Mouse (Mus musculus) heart, embryonic 13.5 days (tissue): ENCODE data around the gene Dbndd2. TPM values are rescaled to one million over a fixed set of nuclear protein-coding genes. Genes with fewer than 3 reads are reported as not detected.

Experiments
- ATAC-seq: fragments of 200-750 bp; cut with Nextera tagmentation; 2 replicates; pipeline ENCODE4 v1.8.0; 2017; ENCODE audit warnings: moderate TSS enrichment; ENCODE audit not compliant: insufficient number of reproducible peaks, low FRiP score, low TSS enrichment; ENCODE audit errors: extremely low read depth
- H3K27ac ChIP-seq: fragments of 300-500 bp; sonication (generic); replicated peaks from 2 replicates; pipeline ENCODE4 v1.5.1; 2015; ENCODE audit warnings: moderate library complexity, mild to moderate bottlenecking, inconsistent platforms
- H3K27me3 ChIP-seq: fragments of 300-500 bp; sonication (generic); replicated peaks from 2 replicates; pipeline ENCODE4 v1.6.1; 2015; ENCODE audit warnings: mild to moderate bottlenecking, inconsistent platforms
- H3K36me3 ChIP-seq: fragments of 300-500 bp; sonication (generic); 2 replicates; pipeline ENCODE4 v1.6.1; 2015; ENCODE audit warnings: mild to moderate bottlenecking, inconsistent platforms
- H3K4me1 ChIP-seq: fragments of 300-500 bp; sonication (generic); 2 replicates; pipeline ENCODE4 v1.6.1; 2015; ENCODE audit warnings: inconsistent platforms
- H3K4me2 ChIP-seq: fragments of 300-500 bp; sonication (generic); 2 replicates; pipeline ENCODE4 v1.6.1; 2015; ENCODE audit warnings: inconsistent platforms, mild to moderate bottlenecking, moderate library complexity
- H3K4me3 ChIP-seq: fragments of 300-500 bp; sonication (generic); 2 replicates; pipeline ENCODE4 v1.5.1; 2015; ENCODE audit warnings: moderate library complexity, mild to moderate bottlenecking, inconsistent platforms
- H3K9ac ChIP-seq: fragments of 300-500 bp; sonication (generic); 2 replicates; pipeline ENCODE4 v1.6.1; 2015; ENCODE audit warnings: inconsistent platforms, mild to moderate bottlenecking, moderate library complexity
- H3K9me3 ChIP-seq: fragments of 300-500 bp; sonication (generic); 2 replicates; pipeline ENCODE4 v1.6.1; 2016; ENCODE audit warnings: inconsistent platforms
- WGBS: fragments of 180-500 bp; shearing (Covaris S2); methylation state at CpG from one replicate; pipeline ENCODE4 v1.1.7; 2015; ENCODE audit warnings: mixed read lengths; 5-methylcytosine and 5-hydroxymethylcytosine counted together
- polyA plus RNA-seq: library from polyadenylated mRNA; unstranded; fragments of >200 nt; fragmentation: Nextera tagmentation; extraction: Ambion mirVana; gene quantifications from 2 replicates; pipeline ENCODE4 v1.2.1, GENCODE M21; 2015

Gene Dbndd2
- polyA plus RNA-seq, 1 experiment from 2014 or later, result 8.9 TPM

- Histone ChIP-seq H3K9me3 (no peaks in the 10 kb centered on the region), H3K4me2 (no peak overlapping the region; the same call in 1 of the 2 replicates), H3K4me3 (no peak overlapping the region), H3K9ac (no peak overlapping the region), H3K27me3 (no peaks in the 10 kb centered on the region), H3K4me1 (peaks cover 64% of the 10 kb centered on the region), H3K36me3 (no peaks in the 10 kb centered on the region), H3K27ac (0 out of 2 replicates have a peak overlapping the region, but pooled peaks have one; percentile 37)
- 44% methylated on average over 10 of the region's 10 CpGs for WGBS
- ATAC-seq, result no peak
These were observed 31.1 kb upstream of the Dbndd2 start for GRCm38 (mm10) chr2:164454846-164455245.

- Histone ChIP-seq H3K9ac (no peak overlapping the region), H3K4me1 (peaks cover 62% of the 10 kb centered on the region), H3K4me3 (no peak overlapping the region), H3K36me3 (no peaks in the 10 kb centered on the region), H3K4me2 (no peak overlapping the region), H3K27me3 (no peaks in the 10 kb centered on the region), H3K9me3 (no peaks in the 10 kb centered on the region), H3K27ac (no peak overlapping the region)
- 58% methylated on average over 6 of the region's 6 CpGs for WGBS
- no peak for ATAC-seq
These were observed 30.3 kb upstream of the Dbndd2 start for GRCm38 (mm10) chr2:164455421-164456190.

- Histone ChIP-seq H3K27me3 (no peaks in the 10 kb centered on the region), H3K27ac (peak overlapping the region; percentile 24; the same call in 1 of the 2 replicates), H3K9me3 (no peaks in the 10 kb centered on the region), H3K36me3 (no peaks in the 10 kb centered on the region), H3K4me2 (peak overlapping the region; percentile 55; the same call in 1 of the 2 replicates), H3K9ac (peak overlapping the region; percentile 67), H3K4me1 (peaks cover 58% of the 10 kb centered on the region), H3K4me3 (no peak overlapping the region; the same call in 1 of the 2 replicates)
- 88% methylated on average over 1 of the region's 1 CpGs for WGBS
- ATAC-seq, result no peak
These were observed 29.5 kb upstream of the Dbndd2 start for GRCm38 (mm10) chr2:164456413-164456812.

DNA sequence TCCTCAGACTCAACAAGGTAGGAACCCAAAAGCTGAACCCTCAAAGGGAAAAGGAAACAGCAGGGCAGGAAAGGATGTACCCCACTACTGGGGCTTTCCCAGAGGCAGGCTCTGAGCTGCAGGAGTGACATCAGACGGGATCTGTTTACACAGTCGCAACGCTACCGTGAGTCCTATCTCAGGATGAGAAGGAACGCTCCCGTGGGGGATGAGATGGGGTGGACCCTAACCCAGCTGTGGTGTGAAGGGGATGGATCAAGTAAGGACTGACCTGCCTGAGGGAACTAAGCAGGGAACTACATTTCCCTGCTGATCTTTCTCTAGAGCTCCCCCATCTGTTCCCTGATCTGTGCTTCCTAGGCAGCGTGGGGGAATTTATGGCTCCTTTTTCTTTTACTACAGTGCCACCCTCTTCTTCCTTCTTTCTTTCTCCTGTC, 29.0 kb upstream of the Dbndd2 start, which contains the start of gene Sys1:
Gene Sys1 (plus strand): TSS at position 101 of the 437 bp plus-strand sequence.
- Histone ChIP-seq H3K27ac (peak within 1 kb of the TSS; percentile 24; the same call in 1 of the 2 replicates), H3K4me2 (peak within 1 kb of the TSS; percentile 55), H3K4me1 (peaks cover 58% of the 10 kb centered on the region), H3K27me3 (no peaks in the 10 kb centered on the region), H3K9ac (peak within 1 kb of the TSS; percentile 67), H3K4me3 (peak within 1 kb of the TSS; percentile 25), H3K36me3 (no peaks in the 10 kb centered on the region), H3K9me3 (no peaks in the 10 kb centered on the region)
- no peak for ATAC-seq
- 4% methylated on average over 7 of the region's 7 CpGs for WGBS

GRCm38 (mm10) chr2:164457942-164458341, 28.0 kb upstream of the Dbndd2 start:
- Histone ChIP-seq H3K27me3 (no peaks in the 10 kb centered on the region), H3K4me3 (no peak overlapping the region), H3K9ac (no peak overlapping the region), H3K4me1 (peaks cover 54% of the 10 kb centered on the region), H3K36me3 (peaks cover 2% of the 10 kb centered on the region), H3K4me2 (no peak overlapping the region), H3K27ac (no peak overlapping the region), H3K9me3 (no peaks in the 10 kb centered on the region)
- 56% methylated on average over 7 of the region's 7 CpGs for WGBS
- no peak for ATAC-seq

GRCm38 (mm10) chr2:164458535-164458934, 27.4 kb upstream of the Dbndd2 start:
- no peaks in the 10 kb centered on the region for H3K9me3 ChIP-seq
- no peaks in the 10 kb centered on the region for H3K27me3 ChIP-seq
- no peak overlapping the region for H3K4me2 ChIP-seq
- no peak overlapping the region for H3K9ac ChIP-seq
- 83% methylated on average over 8 of the region's 8 CpGs for WGBS
- ATAC-seq, result no peak
- H3K4me3 ChIP-seq, result no peak overlapping the region
- peaks cover 48% of the 10 kb centered on the region for H3K4me1 ChIP-seq
- peaks cover 8% of the 10 kb centered on the region for H3K36me3 ChIP-seq
- H3K27ac ChIP-seq, result no peak overlapping the region

GRCm38 (mm10) chr2:164460745-164461551, 25.0 kb upstream of the Dbndd2 start, which contains the start of gene Gm20458:
Gene Gm20458, plus strand, starts transcription at chr2:164460967.
- peak; percentile 94 for ATAC-seq
- peak within 1 kb of the TSS; percentile 89 for H3K4me2 ChIP-seq
- H3K27ac ChIP-seq, result peak within 1 kb of the TSS; percentile 66
- peak within 1 kb of the TSS; percentile 91 for H3K4me3 ChIP-seq
- under 1% methylated on average over 78 of the region's 79 CpGs for WGBS
- peaks cover 32% of the 10 kb centered on the region for H3K36me3 ChIP-seq
- no peaks in the 10 kb centered on the region for H3K9me3 ChIP-seq
- no peaks in the 10 kb centered on the region for H3K27me3 ChIP-seq
- H3K9ac ChIP-seq, result peak within 1 kb of the TSS; percentile 88
- peaks cover 24% of the 10 kb centered on the region for H3K4me1 ChIP-seq

- no peak overlapping the region for H3K4me3 ChIP-seq
- H3K4me2 ChIP-seq, result no peak overlapping the region
- no peak overlapping the region for H3K27ac ChIP-seq
- no peaks in the 10 kb centered on the region for H3K27me3 ChIP-seq
- H3K4me1 ChIP-seq, result peaks cover 12% of the 10 kb centered on the region
- ATAC-seq, result no peak
- H3K36me3 ChIP-seq, result peaks cover 48% of the 10 kb centered on the region
- H3K9me3 ChIP-seq, result no peaks in the 10 kb centered on the region
- H3K9ac ChIP-seq, result no peak overlapping the region
These were observed 20.7 kb upstream of the Dbndd2 start for GRCm38 (mm10) chr2:164465161-164465560.

DNA sequence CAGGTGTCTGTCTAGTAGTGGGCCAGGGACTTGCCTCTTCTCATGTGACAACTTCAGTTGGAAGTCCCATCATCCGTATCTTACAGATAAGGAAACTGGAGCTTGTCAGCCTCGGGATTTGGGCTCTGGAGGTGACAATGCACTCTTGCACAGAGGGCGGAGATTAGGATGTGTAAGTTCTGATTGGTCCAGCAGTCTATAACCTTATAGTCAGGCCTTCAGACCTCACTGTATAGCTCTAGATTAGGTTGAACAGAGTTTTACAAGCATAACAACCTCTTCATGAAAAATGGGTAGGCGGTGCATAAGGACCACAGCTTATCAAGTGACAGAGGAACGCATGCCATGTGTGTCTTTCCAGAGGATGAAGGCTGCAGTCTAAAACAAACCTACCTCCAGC, 19.1 kb upstream of the Dbndd2 start:
- no peak for ATAC-seq
- H3K4me1 ChIP-seq, result peaks cover 8% of the 10 kb centered on the region
- no peaks in the 10 kb centered on the region for H3K9me3 ChIP-seq
- H3K4me3 ChIP-seq, result no peak overlapping the region
- no peak overlapping the region for H3K27ac ChIP-seq
- H3K36me3 ChIP-seq, result peaks cover 48% of the 10 kb centered on the region
- WGBS, result 59% methylated on average over 5 of the region's 5 CpGs
- H3K27me3 ChIP-seq, result no peaks in the 10 kb centered on the region
- H3K4me2 ChIP-seq, result no peak overlapping the region
- no peak overlapping the region for H3K9ac ChIP-seq

DNA sequence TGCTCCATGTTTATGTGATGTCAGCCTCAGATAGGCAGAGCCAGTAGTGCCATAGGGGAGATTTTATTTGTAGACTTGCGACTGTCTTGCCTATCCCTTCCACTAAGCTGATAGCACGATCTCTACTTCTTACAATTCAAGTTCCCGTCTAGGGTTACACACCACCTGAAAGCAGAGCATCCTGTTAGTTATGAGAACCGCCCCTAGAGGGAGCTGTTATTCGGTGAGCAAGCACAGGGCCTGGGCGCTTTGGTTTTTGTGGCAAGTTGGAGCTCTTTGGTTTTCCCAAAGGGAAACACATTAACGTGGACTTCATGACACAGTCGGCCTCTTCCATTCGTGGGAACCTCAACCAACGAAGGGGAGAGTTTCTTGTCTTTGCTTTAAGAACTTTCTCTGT, 15.7 kb upstream of the Dbndd2 start:
- WGBS, result 27% methylated on average over 10 of the region's 10 CpGs
- no peak overlapping the region for H3K4me3 ChIP-seq
- H3K4me2 ChIP-seq, result no peak overlapping the region
- H3K9me3 ChIP-seq, result no peaks in the 10 kb centered on the region
- no peaks in the 10 kb centered on the region for H3K4me1 ChIP-seq
- peaks cover 33% of the 10 kb centered on the region for H3K36me3 ChIP-seq
- no peak overlapping the region for H3K27ac ChIP-seq
- ATAC-seq, result no peak
- no peak overlapping the region for H3K9ac ChIP-seq
- H3K27me3 ChIP-seq, result no peaks in the 10 kb centered on the region

DNA sequence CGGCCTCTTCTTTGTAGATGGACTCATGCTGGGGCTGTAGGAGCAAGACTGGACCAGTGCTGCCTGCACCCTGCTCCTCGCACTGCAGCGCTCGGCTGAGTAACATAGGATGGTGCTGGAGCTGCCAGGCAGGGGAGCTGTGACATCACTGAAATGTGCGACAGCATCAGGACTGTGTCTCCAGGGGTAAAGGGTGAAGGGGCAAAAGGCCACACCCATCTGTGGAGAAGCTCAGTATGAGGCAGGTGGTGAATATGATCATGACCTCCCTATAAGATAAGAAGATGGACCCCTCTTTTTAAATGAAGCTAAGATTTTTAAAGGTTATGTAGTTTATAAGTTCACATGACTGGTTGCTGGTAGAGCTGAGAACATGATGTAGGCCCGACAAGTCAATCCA, 12.3 kb upstream of the Dbndd2 start, which contains the start of gene Trp53tg5:
Gene Trp53tg5 (minus strand): TSS at position 101 of the 400 bp plus-strand sequence.
- 73% methylated on average over 6 of the region's 6 CpGs for WGBS
- Histone ChIP-seq H3K9ac (no peak within 1 kb of the TSS), H3K27ac (no peak within 1 kb of the TSS), H3K4me1 (no peaks in the 10 kb centered on the region), H3K27me3 (no peaks in the 10 kb centered on the region), H3K9me3 (no peaks in the 10 kb centered on the region), H3K4me2 (no peak within 1 kb of the TSS), H3K36me3 (peaks cover 17% of the 10 kb centered on the region), H3K4me3 (no peak within 1 kb of the TSS)
- no peak for ATAC-seq
